Mouse (Mus musculus) right cerebral cortex, adult 18-20 months (tissue): ENCODE measurements at regions not wholly inside any gene's neighbourhood (a gene's known extent, or its start where the extent isn't known, plus 50 kb on each side); places are given as distances from the start of the nearest gene placed in this dataset.

Source experiments
- DNase-seq: peaks from one replicate; pipeline ENCODE4 v3.0.0; 2022; ENCODE audit warnings: mixed read lengths

GRCm38 (mm10) chr2:124718985-124719384, 348.9 kb upstream of the Slc24a5 start:
- DNase-seq: no peak

- DNase-seq: no peak
Measured at GRCm38 (mm10) chr2:124719820-124720478, 348.0 kb upstream of the Slc24a5 start.

- peak; percentile 50 for DNase-seq
Measured at GRCm38 (mm10) chr2:124720593-124721445, 347.1 kb upstream of the Slc24a5 start.

GRCm38 (mm10) chr2:124724171-124724570, 343.8 kb upstream of the Slc24a5 start:
- DNase-seq: peak; percentile 19

- no peak for DNase-seq
Measured at GRCm38 (mm10) chr2:124724827-124725480, 343.0 kb upstream of the Slc24a5 start.

- peak; percentile 24 for DNase-seq
Measured at GRCm38 (mm10) chr2:124727979-124728378, 339.9 kb upstream of the Slc24a5 start.

- no peak for DNase-seq
Measured at GRCm38 (mm10) chr2:124732593-124732992, 335.3 kb upstream of the Slc24a5 start.

GRCm38 (mm10) chr2:124740848-124741247, 327.1 kb upstream of the Slc24a5 start:
- no peak for DNase-seq

- no peak for DNase-seq
Measured at GRCm38 (mm10) chr2:124742964-124743363, 325.0 kb upstream of the Slc24a5 start.

- DNase-seq: no peak
Measured at GRCm38 (mm10) chr2:124745045-124745444, 322.9 kb upstream of the Slc24a5 start.

- no peak for DNase-seq
Measured at GRCm38 (mm10) chr2:124747119-124747518, 320.8 kb upstream of the Slc24a5 start.

- DNase-seq: peak; percentile 49
Measured at GRCm38 (mm10) chr2:124747627-124748026, 320.3 kb upstream of the Slc24a5 start.

- DNase-seq: no peak
Measured at GRCm38 (mm10) chr2:124751832-124752231, 316.1 kb upstream of the Slc24a5 start.

- DNase-seq: no peak
Measured at GRCm38 (mm10) chr2:124753717-124754116, 314.2 kb upstream of the Slc24a5 start.

- DNase-seq: no peak
Measured at GRCm38 (mm10) chr2:124755244-124755643, 312.7 kb upstream of the Slc24a5 start.

- no peak for DNase-seq
Measured at GRCm38 (mm10) chr2:124758992-124759391, 308.9 kb upstream of the Slc24a5 start.

- no peak for DNase-seq
Measured at GRCm38 (mm10) chr2:124763650-124764049, 304.3 kb upstream of the Slc24a5 start.

- DNase-seq: no peak
Measured at GRCm38 (mm10) chr2:124764186-124764910, 303.6 kb upstream of the Slc24a5 start.

- DNase-seq: no peak
Measured at GRCm38 (mm10) chr2:124769267-124769967, 298.5 kb upstream of the Slc24a5 start.

GRCm38 (mm10) chr2:124770028-124770427, 297.9 kb upstream of the Slc24a5 start:
- no peak for DNase-seq

- no peak for DNase-seq
Measured at GRCm38 (mm10) chr2:124772055-124772708, 295.7 kb upstream of the Slc24a5 start.

GRCm38 (mm10) chr2:124775737-124776136, 292.2 kb upstream of the Slc24a5 start:
- peak; percentile 9 for DNase-seq
